Mouse (Mus musculus) olfactory bulb, adult 2 months (tissue): ENCODE measurements around the gene S100a14. TPM values are rescaled to one million over a fixed set of nuclear protein-coding genes. Genes with fewer than 3 reads are reported as not detected.

ENCODE experiments used
- H3K27ac ChIP-seq: fragments of 200-500 bp; 2 replicates; pipeline ENCODE4 v1.5.1; 2012; ENCODE audit warnings: low read depth, low read length; ENCODE audit not compliant: insufficient read depth
- H3K4me1 ChIP-seq: fragments of 200-500 bp; 2 replicates; pipeline ENCODE4 v1.6.1; 2012; ENCODE audit warnings: low read length; ENCODE audit not compliant: control insufficient read depth, insufficient read depth
- H3K4me3 ChIP-seq: fragments of 200-500 bp; 2 replicates; pipeline ENCODE4 v1.5.1; 2012; ENCODE audit warnings: mild to moderate bottlenecking, low read depth, low read length, moderate library complexity; ENCODE audit not compliant: insufficient read depth
- CTCF ChIP-seq: fragments of 200-500 bp; IDR thresholded peaks from 2 replicates; pipeline ENCODE4 v1.5.1; 2012; ENCODE audit warnings: low read depth, mild to moderate bottlenecking, low read length, moderate library complexity; ENCODE audit not compliant: insufficient read depth
- POLR2A ChIP-seq: fragments of 200-500 bp; IDR thresholded peaks from 2 replicates; pipeline ENCODE4 v1.6.1; 2012; ENCODE audit warnings: mild to moderate bottlenecking, low read depth, low read length, moderate library complexity; ENCODE audit not compliant: insufficient read depth
- WGBS: fragments of 180-500 bp; shearing (Covaris S2); methylation state at CpG from one replicate; pipeline ENCODE4 v1.1.7; 2018; 5-methylcytosine and 5-hydroxymethylcytosine counted together
- polyA plus RNA-seq: library from polyadenylated mRNA; stranded (reverse); fragments of >200 nt; gene quantifications from 2 replicates; pipeline ENCODE4 v1.2.4, GENCODE M21; 2012; ENCODE audit warnings: low replicate concordance; ENCODE audit not compliant: missing spikeins, insufficient read depth, insufficient read length

The S100a14 gene
- polyA plus RNA-seq, 1 experiment, result not detected

DNA sequence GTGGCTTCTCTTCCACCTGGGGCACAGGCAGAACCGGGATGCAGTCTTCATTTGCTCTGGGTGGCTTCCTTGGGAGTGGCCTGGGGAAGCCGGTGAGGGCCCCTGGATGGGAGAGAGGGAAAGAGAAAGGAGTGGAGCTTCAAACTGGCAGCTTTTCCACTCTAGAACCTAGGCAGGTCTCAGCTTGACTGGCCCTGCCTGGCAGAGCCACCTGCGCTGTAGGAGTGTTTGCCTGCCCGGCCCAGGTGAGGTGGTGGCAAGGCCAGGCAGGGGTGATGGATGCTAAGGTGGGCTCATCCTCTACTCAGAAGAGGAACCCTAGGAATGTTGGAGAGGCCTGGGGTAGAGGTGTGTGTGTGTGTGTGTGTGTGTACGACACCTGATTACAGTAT is 11.2 kb downstream of the S100a14 start:
- 82% methylated on average over 5 of the region's 5 CpGs for WGBS
- TF ChIP-seq POLR2A, result no peak
- no peak for TF ChIP-seq CTCF
- Histone ChIP-seq H3K4me3 (peak overlapping the region; percentile 41), H3K4me1 (peaks cover 13% of the 10 kb centered on the region; the same call in 1 of the 2 replicates), H3K27ac (no peak overlapping the region)

DNA sequence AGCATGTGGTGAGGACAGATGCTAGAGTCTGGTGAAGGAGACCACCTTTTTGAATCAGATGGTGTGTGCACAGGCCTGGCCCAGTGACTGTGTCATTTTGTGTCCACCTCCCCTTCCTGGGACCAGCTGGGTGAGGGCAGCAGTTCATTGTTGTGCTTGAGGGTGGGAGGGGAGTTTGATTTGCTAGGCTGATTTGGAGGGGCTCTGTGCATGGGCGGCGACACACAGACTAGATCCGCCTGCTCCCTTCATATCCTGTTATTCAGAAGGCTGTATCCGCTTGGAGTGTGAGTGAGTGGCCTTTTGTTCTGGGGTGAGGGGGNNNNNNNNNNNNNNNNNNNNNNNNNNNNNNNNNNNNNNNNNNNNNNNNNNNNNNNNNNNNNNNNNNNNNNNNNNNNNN is 14.2 kb downstream of the S100a14 start:
- H3K4me1 ChIP-seq, result peaks cover 13% of the 10 kb centered on the region; the same call in 1 of the 2 replicates
- H3K27ac ChIP-seq, result peak overlapping the region; percentile 53
- 54% methylated on average over 4 of the region's 4 CpGs for WGBS
- no peak for TF ChIP-seq CTCF
- peak overlapping the region; percentile 4; the same call in 1 of the 2 replicates for H3K4me3 ChIP-seq

DNA sequence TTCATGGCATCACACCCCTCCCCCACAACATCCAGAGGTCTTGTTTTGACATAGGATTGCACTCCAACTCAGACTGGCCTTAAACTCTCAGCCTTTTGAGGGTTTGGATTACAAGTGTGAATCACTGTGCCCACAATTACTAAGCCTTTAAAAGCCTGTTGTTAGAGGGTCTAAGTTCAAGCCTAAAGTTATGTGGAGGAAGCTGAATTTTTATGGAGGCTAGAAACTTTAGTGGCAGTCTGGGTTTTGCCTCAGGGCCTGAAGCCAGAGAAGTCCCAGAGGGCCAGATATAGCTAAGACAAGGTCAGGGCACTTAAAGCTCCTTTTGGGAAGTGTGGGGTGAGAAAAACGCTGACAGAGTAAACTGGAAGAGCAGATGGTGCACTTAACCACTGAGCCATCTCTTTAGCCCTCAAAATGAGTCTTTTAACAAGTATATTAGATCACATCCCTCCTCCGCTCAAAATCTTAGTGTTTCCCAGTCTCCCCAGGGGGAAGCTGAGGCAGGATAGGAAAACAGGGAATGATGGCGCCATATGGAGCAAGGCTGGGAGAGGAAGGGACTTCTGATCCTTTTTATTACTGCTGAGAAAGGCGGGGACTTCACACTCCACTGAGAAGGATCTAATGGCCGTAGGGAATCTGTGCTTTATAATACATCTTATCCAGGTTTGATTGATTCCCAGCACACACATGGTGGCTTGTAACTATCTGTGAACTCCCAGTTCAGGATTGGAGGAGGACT is 23.2 kb downstream of the S100a14 start:
- H3K4me3 ChIP-seq, result no peak overlapping the region
- WGBS, result 84% methylated on average over 5 of the region's 5 CpGs
- TF ChIP-seq CTCF (no peak), POLR2A (no peak)
- no peaks in the 10 kb centered on the region for H3K4me1 ChIP-seq
- H3K27ac ChIP-seq, result no peak overlapping the region

DNA sequence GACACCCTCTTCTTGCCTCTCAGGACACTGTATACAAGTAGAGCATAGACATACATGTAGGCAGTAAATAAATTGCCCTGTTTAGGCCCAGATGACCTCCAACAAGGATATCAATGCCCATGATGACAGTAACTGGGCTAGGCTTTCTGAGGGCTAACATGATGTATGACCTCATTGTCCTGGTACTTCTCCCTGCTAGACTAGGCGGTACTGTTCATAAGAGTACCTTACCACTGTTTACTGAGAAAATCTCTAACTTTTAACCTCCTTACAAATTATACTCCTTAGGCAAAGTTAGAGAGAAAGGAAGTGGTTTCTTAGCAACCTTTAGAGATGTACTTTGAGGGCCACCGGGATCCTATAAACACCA is 23.8 kb downstream of the S100a14 start:
- H3K27ac ChIP-seq, result no peak overlapping the region
- H3K4me1 ChIP-seq, result no peaks in the 10 kb centered on the region
- no peak for TF ChIP-seq POLR2A
- no peak overlapping the region for H3K4me3 ChIP-seq
- 83% methylated on average over 2 of the region's 2 CpGs for WGBS

DNA sequence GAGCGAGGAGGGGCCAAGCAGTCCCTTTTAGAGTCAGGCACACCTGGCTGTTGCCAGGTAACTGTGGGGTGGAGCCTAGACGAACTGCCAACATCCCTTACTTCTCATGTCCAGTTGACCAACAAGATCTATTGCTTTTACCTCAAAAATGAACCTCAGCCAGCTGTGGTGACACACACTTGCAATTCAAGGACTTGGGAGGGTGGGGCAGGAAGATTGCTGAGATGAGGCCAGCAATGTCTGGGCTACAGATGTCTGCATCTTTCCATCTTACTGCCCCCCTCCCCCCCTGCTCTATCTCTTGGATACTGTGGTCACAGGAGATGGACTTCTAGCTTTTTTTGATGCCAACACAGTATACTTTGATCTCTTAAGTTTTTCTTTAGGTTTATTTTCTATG is 25.6 kb downstream of the S100a14 start:
- no peak overlapping the region for H3K4me3 ChIP-seq
- TF ChIP-seq POLR2A (no peak), CTCF (no peak)
- H3K27ac ChIP-seq, result no peak overlapping the region
- no peaks in the 10 kb centered on the region for H3K4me1 ChIP-seq
- 93% methylated on average over 2 of the region's 2 CpGs for WGBS

DNA sequence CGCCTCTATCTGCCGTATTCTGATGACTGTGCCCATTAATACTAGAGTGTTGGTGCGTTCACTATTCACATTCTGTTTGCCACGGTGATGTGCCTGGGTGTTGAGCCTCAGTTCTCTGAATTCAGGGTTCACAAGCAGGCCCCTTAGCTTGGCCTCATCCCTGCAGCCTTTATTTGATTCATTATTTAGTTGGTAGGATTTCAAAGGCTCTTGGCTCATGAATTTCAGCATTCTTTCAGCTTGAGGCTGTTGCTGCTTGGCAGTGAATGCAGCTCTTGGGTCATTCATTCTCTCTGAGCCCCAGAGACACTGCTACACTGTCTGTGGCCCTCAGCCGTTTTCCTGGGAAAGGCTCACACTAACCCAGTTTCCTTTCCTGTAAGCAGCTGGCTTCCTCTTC is 29.3 kb downstream of the S100a14 start:
- no peaks in the 10 kb centered on the region for H3K4me1 ChIP-seq
- H3K27ac ChIP-seq, result no peak overlapping the region
- 41% methylated on average over 5 of the region's 5 CpGs for WGBS
- no peak overlapping the region for H3K4me3 ChIP-seq
- TF ChIP-seq POLR2A (no peak), CTCF (no peak)

DNA sequence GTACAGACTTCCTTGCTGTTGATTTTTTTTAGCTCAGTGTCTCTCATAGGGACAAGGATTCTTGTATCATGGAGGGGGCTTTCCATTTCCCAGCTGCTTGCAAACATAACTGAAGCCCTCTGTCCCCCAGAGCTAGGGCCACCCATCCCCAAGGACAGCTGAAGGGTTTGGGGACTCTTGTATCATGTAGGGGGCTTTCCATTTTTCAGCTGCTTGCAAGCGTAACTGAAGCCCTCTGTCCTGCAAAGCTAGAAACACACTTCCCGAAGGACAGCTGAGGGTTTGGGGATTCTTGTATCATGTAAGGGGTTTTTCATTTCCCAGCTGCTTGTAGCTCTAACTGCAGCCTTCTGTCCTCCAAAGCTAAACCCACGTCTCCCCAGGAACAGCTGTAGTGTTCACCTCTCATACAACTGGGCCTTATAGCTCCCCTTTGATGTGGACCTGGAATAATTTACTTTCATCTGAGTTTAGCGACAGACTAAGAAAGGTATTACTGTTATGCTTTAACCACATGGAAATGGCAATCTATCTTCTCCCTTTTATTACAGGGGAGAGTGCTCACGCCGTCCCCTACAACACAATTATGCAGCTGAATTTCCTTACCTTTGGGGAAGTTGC is 33.5 kb downstream of the S100a14 start, which contains the start of gene S100a3:
Gene S100a3, plus strand, starts transcription at position 571 of the 621 bp plus-strand sequence.
- no peak within 1 kb of the TSS for H3K4me3 ChIP-seq
- H3K4me1 ChIP-seq, result no peaks in the 10 kb centered on the region
- H3K27ac ChIP-seq, result no peak within 1 kb of the TSS
- WGBS, result 89% methylated on average over 6 of the region's 6 CpGs
- TF ChIP-seq CTCF (no peak), POLR2A (no peak)

DNA sequence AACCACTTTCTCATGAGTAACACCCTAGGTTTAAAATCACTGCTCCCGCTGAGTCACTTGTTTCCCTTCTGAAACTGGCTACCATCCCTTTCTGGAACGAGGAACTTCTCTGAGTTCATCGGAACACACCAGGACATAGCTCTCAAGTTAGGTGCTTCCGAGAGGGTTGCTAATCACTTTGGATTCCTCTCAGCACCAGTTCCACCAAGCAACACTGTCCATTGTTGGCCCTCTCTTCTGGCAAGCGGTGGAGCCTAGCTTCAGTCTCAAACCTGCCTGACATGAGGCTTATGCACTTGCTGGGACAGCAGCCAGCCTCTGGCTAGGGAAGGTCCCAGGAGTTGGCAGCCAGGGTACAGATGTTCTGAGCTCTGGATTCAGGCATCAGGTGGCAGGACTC is 48.0 kb downstream of the S100a14 start:
- peaks cover 4% of the 10 kb centered on the region for H3K4me1 ChIP-seq
- TF ChIP-seq CTCF (no peak), POLR2A (no peak)
- no peak overlapping the region for H3K4me3 ChIP-seq
- no peak overlapping the region for H3K27ac ChIP-seq
- 43% methylated on average over 5 of the region's 5 CpGs for WGBS

DNA sequence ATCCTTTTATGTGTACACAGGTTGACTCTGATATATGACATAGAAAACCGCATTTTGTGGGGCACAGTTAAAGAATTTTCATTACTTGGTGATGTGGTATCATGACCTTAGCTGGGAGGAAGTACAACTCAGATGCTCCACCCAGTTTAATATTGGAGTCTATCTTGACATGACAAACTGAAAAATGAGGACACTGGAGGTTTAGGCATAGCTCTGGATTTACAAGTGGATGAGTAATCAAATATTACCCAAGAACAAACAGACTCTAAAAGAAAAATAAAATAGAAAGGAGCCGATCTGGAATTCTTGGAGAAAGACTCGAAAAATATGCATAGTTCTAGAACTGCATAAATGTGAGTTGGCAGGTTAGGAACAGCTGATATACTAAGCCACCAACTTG is 48.7 kb downstream of the S100a14 start:
- peaks cover 4% of the 10 kb centered on the region for H3K4me1 ChIP-seq
- H3K27ac ChIP-seq, result no peak overlapping the region
- no peak overlapping the region for H3K4me3 ChIP-seq
- 93% methylated on average over 3 of the region's 3 CpGs for WGBS
- no peak for TF ChIP-seq POLR2A
- TF ChIP-seq CTCF, result no peak
